Mouse (Mus musculus) megakaryocyte, embryonic 14.5 days (primary cell): ENCODE measurements around the gene Zcchc10.

Source experiments
- FLI1 ChIP-seq: IDR thresholded peaks from 2 replicates; pipeline ENCODE4 v1.6.1; 2012; ENCODE audit warnings: low read length, inconsistent platforms, mixed read lengths
- GATA1 ChIP-seq: IDR thresholded peaks from 3 replicates; pipeline ENCODE4 v1.6.1; 2012; ENCODE audit warnings: mixed read lengths, low read length, inconsistent platforms, borderline replicate concordance

DNA sequence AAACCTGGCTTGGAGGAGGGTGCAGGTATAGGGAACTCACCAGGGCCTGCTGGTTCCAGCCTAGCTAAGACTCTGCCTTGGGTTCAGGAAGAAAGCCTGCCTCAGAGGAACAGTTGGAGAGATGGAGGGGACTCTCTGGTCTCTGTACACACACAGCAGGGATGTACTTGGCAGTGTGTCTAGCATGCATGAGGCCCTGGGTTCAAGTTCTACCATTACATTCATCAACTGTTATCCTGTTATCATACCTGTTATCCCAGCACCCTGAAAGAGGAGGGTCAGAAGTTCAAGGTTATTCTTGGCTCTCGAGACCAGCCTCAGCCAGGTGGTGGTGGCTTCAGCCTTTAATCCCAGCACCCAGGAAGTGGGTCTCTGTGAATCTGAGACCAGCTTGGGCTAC lies 12.4 kb downstream of the Zcchc10 start:
- TF ChIP-seq GATA1 = no peak
- TF ChIP-seq FLI1 = no peak
